Mouse (Mus musculus): ENCODE data around the gene Gm49354. TPM values are rescaled to one million over a fixed set of nuclear protein-coding genes. Genes with fewer than 3 reads are reported as not detected.

The Gm49354 gene
- not detected in 2 replicates for polyA plus RNA-seq (2016; fragmentation: Nextera tagmentation; extraction: Ambion mirVana)

DNA sequence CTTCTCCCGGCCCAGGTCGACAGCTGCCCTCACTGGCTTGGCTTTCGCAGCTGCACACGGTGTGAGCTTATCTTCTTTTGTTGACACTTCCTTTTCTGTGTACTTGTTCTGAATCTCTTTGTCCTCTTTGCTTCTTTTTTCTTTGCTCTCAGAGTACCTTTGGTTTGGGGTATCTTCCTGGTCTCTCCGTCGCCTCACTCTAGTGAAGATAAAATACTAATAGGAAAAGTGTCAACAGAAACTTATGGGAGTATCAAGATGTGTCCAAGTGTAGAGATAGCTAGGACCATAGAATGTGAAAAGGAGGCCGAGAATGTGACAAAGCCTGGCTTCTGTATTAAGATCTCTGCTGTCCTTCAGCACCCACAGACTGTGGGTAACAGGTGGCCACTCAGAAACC, at the start of gene Gm49354:
Gene Gm49354 (minus strand): TSS at position 101 of the 400 bp plus-strand sequence.
- no peak within 1 kb of the TSS for H3K9ac ChIP-seq
- 92% methylated on average over 7 of the region's 7 CpGs for WGBS

DNA sequence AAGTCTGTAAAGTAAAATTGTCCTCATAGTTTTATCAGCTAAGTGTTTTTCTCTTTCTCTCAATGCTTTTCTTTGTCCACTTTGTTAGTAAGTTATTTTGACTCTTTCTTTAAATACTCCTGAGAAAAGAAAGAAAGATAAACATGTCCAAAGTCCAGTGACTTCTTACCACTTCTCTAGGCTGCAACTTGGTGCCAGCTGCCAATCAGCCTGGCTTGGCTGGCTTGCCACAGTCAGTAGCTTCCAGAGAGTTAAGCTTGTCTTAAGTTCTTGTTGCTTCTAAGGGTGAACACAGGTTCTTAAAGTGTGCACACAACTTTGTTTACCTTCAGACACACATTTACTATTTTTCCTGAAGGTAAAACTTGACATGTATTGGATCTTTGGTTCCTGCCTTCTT, 43.9 kb upstream of the Gm49354 start:
- ATAC-seq (ENCODE audit: low FRiP score) = no peak

More for the DNA sequence above, at the start of gene Gm49354:
- no peak within 1 kb of the TSS for H3K4me3 ChIP-seq
- H3K27me3 ChIP-seq = no peaks in the 10 kb centered on the region
- H3K9me3 ChIP-seq (replicated peaks) = no peaks in the 10 kb centered on the region
- peaks cover 98% of the 10 kb centered on the region for H3K36me3 ChIP-seq
- no peaks in the 10 kb centered on the region for H3K4me1 ChIP-seq
- no peak for ATAC-seq (ENCODE audit: low FRiP score)
- H3K4me2 ChIP-seq (replicated peaks) = no peak within 1 kb of the TSS
- H3K27ac ChIP-seq = no peak within 1 kb of the TSS

GRCm38 (mm10) chr13:59822507-59823462, 40.7 kb upstream of the Gm49354 start, which contains the start of gene Tut7:
TSS of gene Tut7 (minus strand) at chr13:59823147.
- Histone ChIP-seq H3K9me3 (replicated peaks) (no peaks in the 10 kb centered on the region), H3K36me3 (peaks cover 15% of the 10 kb centered on the region), H3K4me1 (peaks cover 36% of the 10 kb centered on the region), H3K27ac (peak within 1 kb of the TSS; percentile 88), H3K4me2 (replicated peaks) (peak within 1 kb of the TSS; percentile 69), H3K4me3 (peak within 1 kb of the TSS; percentile 88), H3K27me3 (no peaks in the 10 kb centered on the region), H3K9ac (peak within 1 kb of the TSS; percentile 88)
- peak; percentile 97 for ATAC-seq (ENCODE audit: low FRiP score)
- under 1% methylated on average over 96 of the region's 100 CpGs for WGBS

More for the DNA sequence above, 43.9 kb upstream of the Gm49354 start:
- Histone ChIP-seq H3K27me3 (no peaks in the 10 kb centered on the region), H3K9me3 (replicated peaks) (no peaks in the 10 kb centered on the region), H3K4me2 (replicated peaks) (no peak overlapping the region), H3K9ac (no peak overlapping the region), H3K4me1 (peaks cover 11% of the 10 kb centered on the region), H3K36me3 (0 out of 2 replicates have a peak, but pooled peaks cover 3% of the 10 kb centered on the region), H3K4me3 (no peak overlapping the region), H3K27ac (no peak overlapping the region)

- no peak overlapping the region for H3K27ac ChIP-seq
- H3K27me3 ChIP-seq = no peaks in the 10 kb centered on the region
- WGBS = 86% methylated on average over 3 of the region's 3 CpGs
- H3K4me1 ChIP-seq = peaks cover 36% of the 10 kb centered on the region
- H3K4me3 ChIP-seq = no peak overlapping the region
- peak overlapping the region; percentile 69 for H3K4me2 ChIP-seq (replicated peaks)
- H3K36me3 ChIP-seq = peaks cover 27% of the 10 kb centered on the region
- no peak overlapping the region for H3K9ac ChIP-seq
- no peaks in the 10 kb centered on the region for H3K9me3 ChIP-seq (replicated peaks)
- ATAC-seq (ENCODE audit: low FRiP score) = no peak
Observed at GRCm38 (mm10) chr13:59820836-59821235, 38.8 kb upstream of the Gm49354 start.

DNA sequence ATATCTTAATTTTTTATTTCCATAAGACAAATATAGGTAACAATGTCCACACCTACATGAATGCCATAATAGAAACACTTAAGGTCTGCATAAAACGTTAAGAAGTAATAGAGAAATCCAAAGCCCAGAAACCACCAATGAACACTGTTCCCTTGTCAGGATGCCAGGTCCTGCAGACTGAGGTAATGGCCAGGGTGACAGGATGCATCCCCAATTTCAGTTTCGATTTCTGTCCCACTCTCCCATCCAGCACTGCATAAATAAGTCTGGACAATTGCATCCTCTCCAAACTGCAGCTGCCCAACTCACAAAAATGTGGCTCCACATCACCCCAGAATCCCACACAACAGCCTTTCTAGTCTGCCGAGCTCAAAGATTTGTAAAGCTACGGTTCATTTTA, 38.1 kb upstream of the Gm49354 start:
- Histone ChIP-seq H3K9me3 (replicated peaks) (no peaks in the 10 kb centered on the region), H3K36me3 (peaks cover 35% of the 10 kb centered on the region), H3K4me1 (peaks cover 36% of the 10 kb centered on the region), H3K4me3 (no peak overlapping the region), H3K27ac (no peak overlapping the region), H3K9ac (0 out of 2 replicates have a peak overlapping the region, but pooled peaks have one; percentile 3), H3K4me2 (replicated peaks) (peak overlapping the region; percentile 15; the same call in 1 of the 2 replicates), H3K27me3 (no peaks in the 10 kb centered on the region)
- no peak for ATAC-seq (ENCODE audit: low FRiP score)
- WGBS = 83% methylated on average over 4 of the region's 4 CpGs

- H3K36me3 ChIP-seq = peaks cover 56% of the 10 kb centered on the region
- WGBS = 97% methylated on average over 4 of the region's 4 CpGs
- ATAC-seq (ENCODE audit: low FRiP score) = no peak
Observed at GRCm38 (mm10) chr13:59817352-59817751, 35.3 kb upstream of the Gm49354 start.

GRCm38 (mm10) chr13:59814109-59814591, 32.1 kb upstream of the Gm49354 start:
- H3K9ac ChIP-seq = no peak overlapping the region
- no peak overlapping the region for H3K27ac ChIP-seq
- no peak overlapping the region for H3K4me3 ChIP-seq
- no peaks in the 10 kb centered on the region for H3K27me3 ChIP-seq
- peaks cover 69% of the 10 kb centered on the region for H3K36me3 ChIP-seq
- no peaks in the 10 kb centered on the region for H3K9me3 ChIP-seq (replicated peaks)
- ATAC-seq (ENCODE audit: low FRiP score) = no peak
- no peak overlapping the region for H3K4me2 ChIP-seq (replicated peaks)
- WGBS = 81% methylated on average over 6 of the region's 6 CpGs
- H3K4me1 ChIP-seq = peaks cover 9% of the 10 kb centered on the region

More at GRCm38 (mm10) chr13:59817352-59817751, 35.3 kb upstream of the Gm49354 start:
- Histone ChIP-seq H3K9me3 (replicated peaks) (no peaks in the 10 kb centered on the region), H3K9ac (no peak overlapping the region), H3K27ac (no peak overlapping the region), H3K4me1 (peaks cover 36% of the 10 kb centered on the region), H3K4me2 (replicated peaks) (no peak overlapping the region), H3K27me3 (no peaks in the 10 kb centered on the region), H3K4me3 (no peak overlapping the region)

GRCm38 (mm10) chr13:59811581-59811980, 29.5 kb upstream of the Gm49354 start:
- Histone ChIP-seq H3K36me3 (peaks cover 81% of the 10 kb centered on the region), H3K9ac (no peak overlapping the region), H3K4me1 (no peaks in the 10 kb centered on the region), H3K27me3 (no peaks in the 10 kb centered on the region), H3K4me2 (replicated peaks) (no peak overlapping the region), H3K4me3 (no peak overlapping the region), H3K9me3 (replicated peaks) (no peaks in the 10 kb centered on the region), H3K27ac (no peak overlapping the region)
- 90% methylated on average over 3 of the region's 3 CpGs for WGBS
- ATAC-seq (ENCODE audit: low FRiP score) = no peak

DNA sequence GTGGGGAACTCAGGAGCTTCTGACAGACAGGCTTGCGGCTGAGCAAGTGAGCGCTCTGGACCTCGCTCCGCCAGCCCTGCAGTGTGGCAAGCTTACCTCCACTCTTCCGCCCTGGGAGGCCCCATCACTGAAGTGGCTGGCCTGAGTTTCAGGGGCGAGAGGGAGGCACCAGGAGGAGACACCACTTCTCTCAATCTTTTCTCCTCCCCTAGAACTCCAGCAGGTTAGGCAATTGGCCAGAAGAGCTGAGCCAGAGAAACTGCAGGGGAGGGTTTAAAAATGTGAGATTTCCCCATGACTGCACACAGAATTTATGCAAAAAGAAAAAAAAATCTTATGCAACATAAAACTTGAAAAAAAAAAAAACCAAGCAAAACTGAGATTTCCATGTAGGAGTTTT, 19.0 kb upstream of the Gm49354 start:
- Histone ChIP-seq H3K4me2 (replicated peaks) (no peak overlapping the region), H3K27ac (no peak overlapping the region), H3K36me3 (peaks cover 96% of the 10 kb centered on the region), H3K4me1 (no peaks in the 10 kb centered on the region), H3K9me3 (replicated peaks) (no peaks in the 10 kb centered on the region), H3K4me3 (no peak overlapping the region), H3K9ac (no peak overlapping the region), H3K27me3 (no peaks in the 10 kb centered on the region)
- WGBS = 88% methylated on average over 6 of the region's 6 CpGs
- ATAC-seq (ENCODE audit: low FRiP score) = no peak

- no peak overlapping the region for H3K9ac ChIP-seq
- H3K27me3 ChIP-seq = no peaks in the 10 kb centered on the region
- no peak overlapping the region for H3K4me2 ChIP-seq (replicated peaks)
- H3K9me3 ChIP-seq (replicated peaks) = no peaks in the 10 kb centered on the region
- H3K4me3 ChIP-seq = no peak overlapping the region
- H3K4me1 ChIP-seq = no peaks in the 10 kb centered on the region
- peaks cover 96% of the 10 kb centered on the region for H3K36me3 ChIP-seq
- WGBS = 98% methylated on average over 2 of the region's 2 CpGs
- no peak for ATAC-seq (ENCODE audit: low FRiP score)
- H3K27ac ChIP-seq = no peak overlapping the region
Observed at GRCm38 (mm10) chr13:59800077-59800476, 18.0 kb upstream of the Gm49354 start.

GRCm38 (mm10) chr13:59798306-59798705, 16.3 kb upstream of the Gm49354 start:
- no peaks in the 10 kb centered on the region for H3K4me1 ChIP-seq
- WGBS = 100% methylated on average over 1 of the region's 1 CpGs
- no peak overlapping the region for H3K27ac ChIP-seq
- H3K27me3 ChIP-seq = no peaks in the 10 kb centered on the region
- no peak overlapping the region for H3K4me2 ChIP-seq (replicated peaks)
- H3K36me3 ChIP-seq = peaks cover 96% of the 10 kb centered on the region
- no peak for ATAC-seq (ENCODE audit: low FRiP score)
- no peak overlapping the region for H3K9ac ChIP-seq
- no peak overlapping the region for H3K4me3 ChIP-seq
- H3K9me3 ChIP-seq (replicated peaks) = no peaks in the 10 kb centered on the region

DNA sequence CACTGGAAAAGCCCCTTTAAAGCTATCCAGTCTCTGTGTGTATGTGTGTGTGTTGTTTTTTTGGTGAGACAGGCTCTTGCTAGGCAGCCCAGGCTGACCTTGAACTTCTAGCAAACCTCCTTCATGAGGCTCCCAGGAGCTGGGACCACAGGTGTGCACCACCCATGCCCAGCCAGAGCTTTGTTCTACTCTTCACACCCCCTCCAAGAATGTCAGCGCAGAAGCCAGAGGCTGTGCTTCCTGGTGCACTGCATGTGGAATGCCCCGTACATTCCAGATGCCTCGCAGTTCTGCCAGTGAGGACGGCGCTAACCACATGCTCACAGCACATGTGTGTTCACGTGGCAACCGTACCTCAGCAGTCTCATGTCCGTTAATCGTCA, 14.4 kb upstream of the Gm49354 start:
- ATAC-seq (ENCODE audit: low FRiP score) = no peak
- WGBS = 95% methylated on average over 9 of the region's 9 CpGs
- H3K9me3 ChIP-seq (replicated peaks) = no peaks in the 10 kb centered on the region
- H3K4me1 ChIP-seq = no peaks in the 10 kb centered on the region
- no peak overlapping the region for H3K4me3 ChIP-seq
- no peak overlapping the region for H3K9ac ChIP-seq
- H3K4me2 ChIP-seq (replicated peaks) = no peak overlapping the region
- H3K27me3 ChIP-seq = no peaks in the 10 kb centered on the region
- H3K36me3 ChIP-seq = peaks cover 96% of the 10 kb centered on the region
- no peak overlapping the region for H3K27ac ChIP-seq
